Mouse (Mus musculus) common myeloid progenitor, adult 5-6 weeks (primary cell): Measurements from ENCODE around the gene Asxl2. TPM values are rescaled to one million over a fixed set of nuclear protein-coding genes. Genes with fewer than 3 reads are reported as not detected.
"Not testable (repeated sequence)": the region's sequence is repeated elsewhere in the genome, so short reads cannot be mapped to it uniquely, and the experiment has no call there.

ENCODE experiments used
- ATAC-seq: replicated peaks from 2 replicates; pipeline ENCODE4 v1.8.0; 2016; ENCODE audit warnings: low read depth, mild to moderate bottlenecking, moderate TSS enrichment, inconsistent platforms; ENCODE audit not compliant: poor library complexity, severe bottlenecking
- total RNA-seq: library from RNA; stranded (forward); fragments of 200-1000, 187-1606 nt; gene quantifications from 2 replicates; pipeline ENCODE4 v1.2.3, GENCODE M21; 2017

Gene Asxl2
- 36.7 and 47.4 TPM in 2 replicates for total RNA-seq

DNA sequence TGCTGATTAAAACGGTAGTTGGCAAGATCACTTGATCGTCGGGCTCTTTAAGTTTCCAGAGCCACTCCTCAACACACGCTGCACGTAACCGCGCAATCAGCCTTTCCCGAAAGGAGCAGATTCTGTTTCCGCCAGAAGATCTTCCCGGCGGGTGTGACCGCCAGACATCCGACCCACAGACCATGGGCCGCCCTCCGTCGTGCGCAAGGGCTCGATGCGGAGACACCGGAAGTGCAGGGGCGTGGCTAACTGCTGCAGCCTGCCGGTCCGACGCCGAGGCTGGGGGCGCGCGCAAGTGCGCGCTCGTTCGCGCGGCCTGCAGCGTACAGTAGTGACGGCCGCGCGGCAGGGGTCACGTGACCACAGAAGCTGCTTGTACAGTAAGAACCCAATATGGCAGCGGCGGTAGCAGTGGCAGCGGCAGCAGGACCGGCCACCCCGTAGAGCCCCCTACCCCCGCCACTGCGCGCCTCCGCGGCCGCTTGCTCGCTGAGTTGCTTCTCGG is at the start of gene Asxl2:
Gene Asxl2, plus strand, starts transcription at position 328 of the 505 bp plus-strand sequence.
- ATAC-seq = peak; percentile 76

DNA sequence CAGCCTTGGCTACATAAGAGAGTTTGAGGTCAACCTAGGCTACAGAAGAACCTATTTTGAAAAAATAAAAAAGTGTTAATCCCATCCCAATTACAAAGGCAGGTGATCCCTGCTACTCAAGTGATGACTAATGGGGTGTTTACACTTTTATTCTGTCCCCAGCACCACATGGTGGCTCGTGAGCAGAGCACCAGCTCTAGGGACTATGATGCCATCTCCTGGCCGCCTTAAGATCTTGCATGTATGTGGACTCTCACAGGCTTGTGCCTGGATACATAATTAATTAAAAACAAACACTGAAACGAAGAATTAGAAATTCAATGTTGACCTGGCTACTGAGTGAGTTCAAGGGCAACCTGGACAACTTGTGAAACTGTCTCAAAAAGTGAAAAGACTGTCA is 49.5 kb upstream of the Asxl2 start:
- ATAC-seq = peak; percentile 95

DNA sequence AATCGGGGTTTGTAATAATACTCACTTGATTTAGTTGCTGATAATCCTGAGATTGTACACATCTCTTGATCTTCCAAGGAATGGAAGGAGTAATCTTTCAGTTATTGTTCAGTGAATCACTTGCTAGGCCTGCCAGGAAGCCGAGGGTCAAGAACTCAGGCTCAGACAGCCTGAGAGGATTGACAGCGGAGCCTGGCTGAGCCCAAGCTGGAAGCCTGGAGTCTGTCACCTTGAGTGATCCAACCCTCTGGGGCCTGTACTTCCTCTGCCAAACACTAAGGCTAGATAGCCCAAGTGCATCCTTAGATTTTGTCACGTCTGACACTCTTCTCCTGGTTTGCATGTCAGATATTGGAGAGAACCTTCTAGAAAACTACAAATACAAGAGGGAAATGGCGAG is 48.9 kb upstream of the Asxl2 start:
- no peak for ATAC-seq

GRCm38 (mm10) chr12:3384860-3385259 is 41.8 kb upstream of the Asxl2 start:
- no peak for ATAC-seq

GRCm38 (mm10) chr12:3385271-3385670 is 41.4 kb upstream of the Asxl2 start:
- peak; percentile 16 for ATAC-seq

- ATAC-seq = peak; percentile 69
Measured at GRCm38 (mm10) chr12:3385940-3386339, 40.7 kb upstream of the Asxl2 start.

DNA sequence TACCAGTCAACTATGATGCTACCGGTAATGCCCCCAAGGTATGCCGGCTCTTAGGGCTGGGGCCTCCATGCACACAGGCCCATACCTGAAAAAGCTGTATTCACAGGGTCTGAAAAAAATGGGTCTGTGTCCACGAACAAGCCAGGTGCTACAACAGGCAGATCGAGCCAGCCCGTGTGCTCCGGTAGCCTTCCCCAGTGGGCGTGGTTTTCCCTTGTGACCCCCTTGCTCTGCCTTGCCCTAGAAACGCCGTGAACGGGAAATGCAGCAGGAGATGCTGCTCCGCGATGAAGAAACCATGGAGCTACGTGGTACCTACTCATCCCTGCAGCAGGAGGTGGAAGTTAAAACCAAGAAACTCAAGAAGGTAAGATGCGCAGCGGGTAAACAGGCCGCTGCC is 38.8 kb upstream of the Asxl2 start:
- no peak for ATAC-seq

- ATAC-seq = no peak
Measured at GRCm38 (mm10) chr12:3389394-3389793, 37.3 kb upstream of the Asxl2 start.

DNA sequence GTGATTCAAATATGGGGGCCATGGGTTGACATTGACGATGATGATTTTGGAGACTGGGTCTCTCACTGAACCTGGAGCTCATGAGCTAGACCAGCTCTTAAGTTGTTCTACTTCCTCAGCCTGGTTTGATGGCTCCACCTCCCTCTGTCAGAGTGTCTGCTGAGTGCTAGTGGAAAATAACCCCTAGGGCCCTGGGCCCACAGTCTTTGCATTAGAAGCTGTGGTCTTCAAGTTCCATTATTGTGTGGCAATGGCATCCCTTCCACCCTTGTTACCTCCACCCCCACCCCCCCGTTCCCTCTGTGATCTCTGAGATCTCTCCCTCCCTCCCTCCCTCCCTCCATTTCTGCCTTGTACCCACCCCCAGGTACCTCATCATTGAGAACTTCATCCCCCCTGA is 36.6 kb upstream of the Asxl2 start:
- no peak for ATAC-seq

GRCm38 (mm10) chr12:3390577-3391262 is 35.9 kb upstream of the Asxl2 start:
- ATAC-seq = peak; percentile 86

DNA sequence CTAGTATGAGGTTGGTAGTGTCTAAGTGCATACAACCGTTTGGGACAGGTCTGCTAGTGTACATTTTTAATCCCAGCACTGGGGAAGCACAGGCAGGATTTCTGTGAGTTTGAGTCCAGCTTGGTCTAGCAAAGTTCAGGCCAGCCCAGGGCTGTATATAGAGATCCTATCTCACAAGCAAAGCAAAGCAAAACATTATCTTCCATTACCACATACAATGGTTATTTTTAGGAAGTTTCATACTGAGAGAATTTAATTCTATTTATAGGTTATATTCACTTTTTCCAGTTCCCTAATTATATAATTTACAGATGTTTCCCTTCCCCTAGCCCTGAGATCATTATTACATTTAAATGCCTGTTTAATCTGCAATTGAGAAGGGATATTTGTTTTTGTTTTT is 35.4 kb upstream of the Asxl2 start:
- peak; percentile 60 for ATAC-seq

DNA sequence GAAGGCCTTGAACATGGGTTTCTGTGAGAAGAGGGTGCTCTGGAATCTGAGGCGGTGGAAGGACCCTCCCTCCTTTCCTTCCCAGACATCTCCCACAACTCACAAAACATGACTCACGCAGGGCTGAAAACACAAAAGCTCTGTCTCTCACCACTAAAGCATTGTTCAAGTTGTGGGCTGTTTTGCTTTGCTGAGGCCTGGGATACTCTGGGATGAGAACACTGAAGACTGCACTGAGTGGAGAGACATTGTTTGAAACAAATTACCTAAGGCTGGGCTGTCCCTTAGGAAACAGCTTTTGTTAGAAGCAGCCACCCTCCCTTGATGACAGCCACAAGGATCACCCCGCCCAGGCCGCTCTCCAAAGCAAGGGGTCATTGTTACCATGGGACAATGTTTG is 33.5 kb upstream of the Asxl2 start:
- no peak for ATAC-seq

GRCm38 (mm10) chr12:3396931-3397330 is 29.7 kb upstream of the Asxl2 start:
- ATAC-seq = no peak

GRCm38 (mm10) chr12:3405662-3406061 is 21.0 kb upstream of the Asxl2 start:
- not testable (repeated sequence) for ATAC-seq

DNA sequence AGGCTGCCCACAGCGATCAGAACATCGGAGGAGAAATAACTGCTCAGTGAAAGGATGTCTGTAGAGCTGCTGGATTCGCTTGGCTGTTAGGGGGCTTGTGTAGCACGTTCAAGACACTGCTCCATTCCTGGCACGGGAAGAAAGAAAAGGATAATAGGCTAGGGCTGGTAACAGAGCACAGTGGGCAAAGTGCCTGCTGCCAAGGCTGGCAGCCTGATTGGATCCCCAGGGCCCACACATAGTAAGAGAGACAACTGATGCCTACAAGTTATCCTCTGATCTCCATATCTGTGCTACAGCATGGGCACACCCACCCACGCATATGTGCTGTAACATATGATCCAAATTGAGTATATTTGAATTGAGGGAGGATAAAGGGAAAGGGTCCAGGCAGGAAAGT is 20.1 kb upstream of the Asxl2 start:
- no peak for ATAC-seq

- ATAC-seq = no peak
Measured at GRCm38 (mm10) chr12:3414956-3415355, 11.7 kb upstream of the Asxl2 start.

DNA sequence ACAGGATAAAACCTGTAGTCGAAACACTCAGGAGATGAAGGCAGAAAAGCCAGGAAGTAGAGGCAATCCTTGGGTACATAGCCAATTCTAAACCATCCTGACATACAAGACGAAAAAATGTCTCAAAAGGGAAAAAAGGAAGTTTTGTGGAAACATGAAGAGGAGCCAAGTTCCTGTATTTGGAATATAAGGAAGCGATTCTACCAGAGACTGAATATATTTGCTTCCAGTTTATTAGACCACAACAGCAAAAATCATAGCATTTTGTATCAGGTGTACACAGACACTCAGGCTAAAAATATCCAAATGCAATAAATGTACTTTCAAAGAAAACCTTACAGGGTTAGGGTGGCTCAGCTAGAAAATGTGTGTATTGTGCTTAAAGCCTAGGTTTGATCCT is 7.9 kb upstream of the Asxl2 start:
- no peak for ATAC-seq

- ATAC-seq = peak; percentile 59
Measured at GRCm38 (mm10) chr12:3420519-3420918, 6.1 kb upstream of the Asxl2 start.

DNA sequence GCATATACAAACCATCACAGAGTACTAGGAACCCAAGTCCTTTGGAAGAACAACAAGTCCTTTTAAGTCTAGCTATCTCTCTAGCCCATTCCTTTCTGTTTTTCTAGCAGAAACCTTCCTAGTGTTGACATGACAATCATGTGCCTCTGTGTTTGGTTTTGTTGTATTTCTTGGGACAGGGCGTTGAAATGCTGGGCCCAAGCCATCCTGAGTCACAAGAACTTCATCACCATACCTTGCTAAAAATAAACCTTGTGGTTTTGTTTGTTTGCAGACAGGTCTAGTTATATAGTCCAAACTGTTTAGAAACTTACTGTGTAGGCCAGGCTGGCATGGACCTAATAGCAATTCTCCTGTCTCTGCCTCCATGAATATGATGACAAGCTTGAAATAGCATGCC is 3.9 kb upstream of the Asxl2 start:
- ATAC-seq = no peak

GRCm38 (mm10) chr12:3424179-3424578 is 2.5 kb upstream of the Asxl2 start:
- no peak for ATAC-seq

DNA sequence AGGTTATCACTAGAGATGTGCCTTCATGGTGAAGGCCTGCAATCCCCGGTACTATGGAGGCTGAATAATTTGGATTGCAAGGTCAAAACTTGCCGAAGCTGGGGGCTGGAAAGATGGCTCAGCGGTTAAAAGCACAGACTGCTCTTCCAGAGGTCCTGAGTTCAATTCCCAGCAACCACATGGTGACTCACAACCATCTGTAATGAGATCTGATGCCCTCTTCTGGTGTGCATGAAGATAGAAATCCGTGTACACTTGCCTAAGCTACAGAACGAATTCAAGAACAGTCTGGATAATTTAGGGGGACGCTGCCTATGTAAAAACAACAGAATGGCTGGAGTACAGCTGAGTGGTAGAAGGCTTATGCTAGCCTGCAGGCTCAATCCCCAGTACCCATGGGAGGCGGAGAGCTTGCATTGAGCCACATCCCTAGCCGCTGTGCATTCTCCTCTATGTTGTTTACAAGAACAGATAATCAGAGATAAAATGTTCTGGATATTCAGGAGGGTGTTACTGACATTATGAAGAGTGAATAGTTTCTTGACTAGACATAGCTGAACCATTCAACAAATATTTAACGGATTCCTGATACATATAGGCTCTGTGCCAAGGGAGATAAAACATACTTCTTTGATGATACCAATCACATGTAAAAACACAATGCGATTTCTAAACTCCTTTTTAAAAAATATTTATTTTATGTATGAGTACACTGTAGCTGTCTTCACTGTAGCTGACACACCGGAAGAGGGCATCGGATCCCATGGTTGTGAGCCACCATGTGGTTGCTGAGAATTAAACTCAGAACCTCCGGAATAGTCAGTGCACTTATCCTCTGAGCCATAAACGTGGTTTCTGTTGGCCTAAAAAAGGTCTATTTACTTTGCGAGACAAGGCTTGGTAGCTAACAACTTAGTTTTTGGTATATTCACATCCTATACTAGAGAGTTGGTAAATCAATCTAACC is 999 bp upstream of the Asxl2 start:
- ATAC-seq = peak; percentile 7
